9 mouse cellular contexts compared by ENCODE assay signal in genomic region chr11:118318678-118319077, GRCm38 (mm10). TPM values are rescaled to one million over a fixed set of nuclear protein-coding genes. Genes with fewer than 3 reads are reported as not detected.
A peak's percentile ranks its signal among the peaks of the same experiment; 100 is the strongest.
DNase-seq lines count a peak whose midpoint lies in the region; ATAC-seq and TF ChIP-seq lines count a peak whose summit lies in the region.
"Had no signal": no experiment of that assay in that cellular context is flagged by ENCODE, and none has a peak within 500 bp of the region (broad histone marks: within the 10 kb centered on the region; RNA-seq: fewer than 3 reads in every experiment).

No protein-coding gene starts in this region.

- TF ChIP-seq EP300 in liver, postnatal 0 days (IDR thresholded peaks at IDR 0.05; ENCODE audit: low read depth): no peak
- TF ChIP-seq EP300 in stomach, postnatal 0 days (optimal IDR thresholded peaks at IDR 0.05): no peak

- H3K9ac ChIP-seq in liver, embryonic 11.5 days (ENCODE audit: low read depth, low read length): no peak overlapping the region
- no peak overlapping the region for H3K9ac ChIP-seq in liver, postnatal 0 days (replicated peaks)
- no peak overlapping the region for H3K9ac ChIP-seq in stomach, postnatal 0 days (ENCODE audit: low read length)
- H3K9ac ChIP-seq: neural tube, embryonic 13.5 days had no signal

- H3K4me2 ChIP-seq in liver, embryonic 11.5 days: no peak overlapping the region
- no peak overlapping the region for H3K4me2 ChIP-seq in liver, postnatal 0 days (ENCODE audit: low read depth, low read length)
- no peak overlapping the region for H3K4me2 ChIP-seq in stomach, postnatal 0 days (replicated peaks; ENCODE audit: low read depth)
- H3K4me2 ChIP-seq: neural tube, embryonic 13.5 days had no signal

- ATAC-seq in liver, embryonic 11.5 days (replicated peaks; ENCODE audit: low FRiP score): no peak
- peak; percentile 35; the same call in 1 of the 2 replicates for ATAC-seq in liver, postnatal 0 days
- ATAC-seq in stomach, postnatal 0 days (ENCODE audit: low FRiP score, low TSS enrichment): no peak

- H3K4me1 ChIP-seq in liver, embryonic 11.5 days (replicated peaks; ENCODE audit: control insufficient read depth, insufficient read depth, low read length): no peaks in the 10 kb centered on the region
- peaks cover 4% of the 10 kb centered on the region; the same call in 1 of the 2 replicates for H3K4me1 ChIP-seq in liver, postnatal 0 days (ENCODE audit: insufficient read depth)
- no peaks in the 10 kb centered on the region for H3K4me1 ChIP-seq in stomach, postnatal 0 days (replicated peaks; ENCODE audit: control insufficient read depth, insufficient read depth)

- 0 out of 2 replicates have a peak, but pooled peaks cover 2% of the 10 kb centered on the region for H3K36me3 ChIP-seq in liver, embryonic 11.5 days (ENCODE audit: control insufficient read depth, insufficient read depth, low read length)
- H3K36me3 ChIP-seq in liver, postnatal 0 days (replicated peaks; ENCODE audit: insufficient read depth, low read length): no peaks in the 10 kb centered on the region
- peaks cover 6% of the 10 kb centered on the region; the same call in 1 of the 2 replicates for H3K36me3 ChIP-seq in stomach, postnatal 0 days (ENCODE audit: control insufficient read depth, insufficient read depth, low read length)

- no peak overlapping the region for H3K27ac ChIP-seq in liver, embryonic 11.5 days (ENCODE audit: low read depth, low read length)
- H3K27ac ChIP-seq in liver, postnatal 0 days (ENCODE audit: low read depth): no peak overlapping the region
- H3K27ac ChIP-seq in stomach, postnatal 0 days (replicated peaks): no peak overlapping the region
- H3K27ac ChIP-seq: neural tube, embryonic 13.5 days had no signal

- TF ChIP-seq CTCF in liver, postnatal 0 days (IDR thresholded peaks at IDR 0.05; ENCODE audit: low read depth): peak; percentile 71
- peak; percentile 81 for TF ChIP-seq CTCF in stomach, postnatal 0 days (IDR thresholded peaks at IDR 0.05; ENCODE audit: low read depth)

- no peaks in the 10 kb centered on the region for H3K27me3 ChIP-seq in liver, embryonic 11.5 days (replicated peaks; ENCODE audit: control insufficient read depth, insufficient read depth, low read length)
- H3K27me3 ChIP-seq in liver, postnatal 0 days (ENCODE audit: insufficient read depth, low read length): no peaks in the 10 kb centered on the region
- H3K27me3 ChIP-seq in stomach, postnatal 0 days (ENCODE audit: control insufficient read depth, insufficient read depth, low read length): no peaks in the 10 kb centered on the region
- H3K27me3 ChIP-seq: neural tube, embryonic 13.5 days had no signal

- no peak overlapping the region for H3K4me3 ChIP-seq in liver, embryonic 11.5 days (ENCODE audit: low read depth, low read length)
- H3K4me3 ChIP-seq in liver, postnatal 0 days (ENCODE audit: low read depth, low read length): no peak overlapping the region
- H3K4me3 ChIP-seq in stomach, postnatal 0 days (ENCODE audit: low read depth, low read length): no peak overlapping the region
- H3K4me3 ChIP-seq: neural tube, embryonic 13.5 days had no signal

- WGBS in liver, embryonic 11.5 days: 52% methylated on average over 5 of the region's 5 CpGs
- 60% methylated on average over 5 of the region's 5 CpGs for WGBS in liver, postnatal 0 days (ENCODE audit: insufficient replicate concordance)
- 57% methylated on average over 5 of the region's 5 CpGs for WGBS in stomach, postnatal 0 days

- H3K9me3 ChIP-seq in liver, embryonic 11.5 days (ENCODE audit: control insufficient read depth, low read length): no peaks in the 10 kb centered on the region
- no peaks in the 10 kb centered on the region for H3K9me3 ChIP-seq in liver, postnatal 0 days (ENCODE audit: low read length)
- H3K9me3 ChIP-seq in stomach, postnatal 0 days (ENCODE audit: control insufficient read depth, low read length): no peaks in the 10 kb centered on the region
- H3K9me3 ChIP-seq: neural tube, embryonic 13.5 days had no signal

- peak; percentile 67 to 71 for DNase-seq in cerebellum, postnatal 10 days
- no peak for DNase-seq in cerebellum, adult 11 months
- peak; percentile 24 for DNase-seq in liver
- DNase-seq in liver, embryonic 11.5 days (ENCODE audit: low spot score): no peak
- peak; percentile 20 for DNase-seq in c-Kit-positive CD71-negative TER-119-negative erythroid progenitor cells, embryonic 14.5 days (ENCODE audit: low read depth)
- DNase-seq in liver, postnatal 0 days: peak; percentile 47
- DNase-seq in stomach, postnatal 0 days (ENCODE audit: low spot score): peak; percentile 46
- DNase-seq in ovary, adult 18-20 months (ENCODE audit: low spot score): no peak

RNA-seq across cellular contexts. Expression of gene Cep295nl, which starts 23.6 kb away (rescaled TPM):
- 0.14 TPM in 1 of 2 replicates, not detected in the other for polyA plus RNA-seq in liver, embryonic 11.5 days (2014; fragmentation: Nextera tagmentation; extraction: Ambion mirVana)
- polyA plus RNA-seq in liver, postnatal 0 days (2015; fragmentation: Nextera tagmentation; extraction: Ambion mirVana): 0.05 TPM in 1 of 2 replicates, not detected in the other
- polyA plus RNA-seq in stomach, postnatal 0 days (2015; fragmentation: Nextera tagmentation; extraction: Ambion mirVana): 0.51 and 0.53 TPM in 2 replicates

RNA-seq across cellular contexts. Expression of gene Usp36, which starts 28.6 kb away (rescaled TPM):
- polyA plus RNA-seq in liver, embryonic 11.5 days (2014; fragmentation: Nextera tagmentation; extraction: Ambion mirVana): 19.2 and 20.8 TPM in 2 replicates
- polyA plus RNA-seq in liver, postnatal 0 days (2015; fragmentation: Nextera tagmentation; extraction: Ambion mirVana): 3.2 and 3.8 TPM in 2 replicates
- polyA plus RNA-seq in stomach, postnatal 0 days (2015; fragmentation: Nextera tagmentation; extraction: Ambion mirVana): 8.1 and 8.9 TPM in 2 replicates

RNA-seq across cellular contexts. Expression of gene Timp2, which starts 36.9 kb away (rescaled TPM):
- 17.8 and 18.1 TPM in 2 replicates for polyA plus RNA-seq in liver, embryonic 11.5 days (2014; fragmentation: Nextera tagmentation; extraction: Ambion mirVana)
- 8.4 TPM in 2 replicates for polyA plus RNA-seq in liver, postnatal 0 days (2015; fragmentation: Nextera tagmentation; extraction: Ambion mirVana)
- 72.7 and 77.2 TPM in 2 replicates for polyA plus RNA-seq in stomach, postnatal 0 days (2015; fragmentation: Nextera tagmentation; extraction: Ambion mirVana)

Comparison
In these comparisons a context has a peak if more than half of its experiments do, and no peak if none do; other contexts are left out.
1. DNase-seq: peak in cerebellum, postnatal 10 days (2 of 2), liver (single experiment), c-Kit-positive CD71-negative TER-119-negative erythroid progenitor cells, embryonic 14.5 days (single experiment), liver, postnatal 0 days (single experiment) and stomach, postnatal 0 days (single experiment); none in cerebellum, adult 11 months (single experiment), liver, embryonic 11.5 days (single experiment) and ovary, adult 18-20 months (single experiment).